Mouse (Mus musculus): ENCODE results near the gene Eid2b. TPM values are rescaled to one million over a fixed set of nuclear protein-coding genes. Genes with fewer than 3 reads are reported as not detected.

Eid2b gene
- polyA plus RNA-seq, 1 experiment from 2014 or later, result 36.9 TPM

Other genes with a start within 250 kb of the Eid2b start
- 304 and 316 TPM in 2 replicates for gene Psmc4, start 227.6 kb upstream of the Eid2b start, polyA plus RNA-seq (2015; fragmentation: Nextera tagmentation; extraction: Ambion mirVana)
- 0.09 TPM in 1 of 2 replicates, not detected in the other for gene Fcgbp, start 206.5 kb upstream of the Eid2b start, polyA plus RNA-seq (2015; fragmentation: Nextera tagmentation; extraction: Ambion mirVana)
- 0.06 and 0.16 TPM in 2 replicates for gene 9530053A07Rik, start 148.3 kb upstream of the Eid2b start, polyA plus RNA-seq (2015; fragmentation: Nextera tagmentation; extraction: Ambion mirVana)
- gene Fbl, start 108.0 kb upstream of the Eid2b start, polyA plus RNA-seq (2015; fragmentation: Nextera tagmentation; extraction: Ambion mirVana), result 84.2 and 92.0 TPM in 2 replicates
- 15.1 and 16.3 TPM in 2 replicates for gene Dyrk1b, start 98.3 kb upstream of the Eid2b start, polyA plus RNA-seq (2015; fragmentation: Nextera tagmentation; extraction: Ambion mirVana)
- gene Eid2, start 9.9 kb upstream of the Eid2b start, polyA plus RNA-seq (2015; fragmentation: Nextera tagmentation; extraction: Ambion mirVana), result 4.3 and 4.6 TPM in 2 replicates
- gene Selenov, start 13.4 kb downstream of the Eid2b start, polyA plus RNA-seq (2015; fragmentation: Nextera tagmentation; extraction: Ambion mirVana), result 0.74 and 1.2 TPM in 2 replicates
- gene Dll3, start 24.5 kb downstream of the Eid2b start, polyA plus RNA-seq (2015; fragmentation: Nextera tagmentation; extraction: Ambion mirVana), result 22.2 and 24.5 TPM in 2 replicates
- 134 and 136 TPM in 2 replicates for gene Timm50, start 34.3 kb downstream of the Eid2b start, polyA plus RNA-seq (2015; fragmentation: Nextera tagmentation; extraction: Ambion mirVana)
- 92.1 and 97.7 TPM in 2 replicates for gene Supt5, start 61.0 kb downstream of the Eid2b start, polyA plus RNA-seq (2015; fragmentation: Nextera tagmentation; extraction: Ambion mirVana)
- gene Rps16, start 72.9 kb downstream of the Eid2b start, polyA plus RNA-seq (2015; fragmentation: Nextera tagmentation; extraction: Ambion mirVana), result 537 and 543 TPM in 2 replicates
- gene Plekhg2, start 94.9 kb downstream of the Eid2b start, polyA plus RNA-seq (2015; fragmentation: Nextera tagmentation; extraction: Ambion mirVana), result 32.0 and 34.6 TPM in 2 replicates
- gene Zfp36, start 102.5 kb downstream of the Eid2b start, polyA plus RNA-seq (2015; fragmentation: Nextera tagmentation; extraction: Ambion mirVana), result 4.6 and 4.9 TPM in 2 replicates
- 43.7 and 44.8 TPM in 2 replicates for gene Med29, start 115.0 kb downstream of the Eid2b start, polyA plus RNA-seq (2015; fragmentation: Nextera tagmentation; extraction: Ambion mirVana)
- gene Paf1, start 115.2 kb downstream of the Eid2b start, polyA plus RNA-seq (2015; fragmentation: Nextera tagmentation; extraction: Ambion mirVana), result 93.0 and 100 TPM in 2 replicates
- gene Gmfg, start 159.7 kb downstream of the Eid2b start, polyA plus RNA-seq (2015; fragmentation: Nextera tagmentation; extraction: Ambion mirVana), result 5.2 and 5.3 TPM in 2 replicates
- 11.3 and 11.8 TPM in 2 replicates for gene Lrfn1, start 174.2 kb downstream of the Eid2b start, polyA plus RNA-seq (2015; fragmentation: Nextera tagmentation; extraction: Ambion mirVana)
- not detected in 2 replicates for gene Ifnl2, start 232.7 kb downstream of the Eid2b start, polyA plus RNA-seq (2015; fragmentation: Nextera tagmentation; extraction: Ambion mirVana)
- gene Ifnl3, start 245.1 kb downstream of the Eid2b start, polyA plus RNA-seq (2015; fragmentation: Nextera tagmentation; extraction: Ambion mirVana), result not detected in 2 replicates

Data from hindbrain, embryonic 13.5 days (tissue).